Mouse (Mus musculus) common myeloid progenitor, adult 5-6 weeks (primary cell): Measurements from ENCODE around the gene Klk9. TPM values are rescaled to one million over a fixed set of nuclear protein-coding genes. Genes with fewer than 3 reads are reported as not detected.
A peak's percentile ranks its signal among the peaks of the same experiment; 100 is the strongest.

Experiments
- ATAC-seq: replicated peaks from 2 replicates; pipeline ENCODE4 v1.8.0; 2016; ENCODE audit warnings: low read depth, mild to moderate bottlenecking, moderate TSS enrichment, inconsistent platforms; ENCODE audit not compliant: poor library complexity, severe bottlenecking
- total RNA-seq: library from RNA; stranded (forward); fragments of 200-1000, 187-1606 nt; gene quantifications from 2 replicates; pipeline ENCODE4 v1.2.3, GENCODE M21; 2017

Gene Klk9
- total RNA-seq, 1 experiment from 2014 or later: not detected

GRCm38 (mm10) chr7:43788096-43788495 is 3.6 kb upstream of the Klk9 start:
- no peak for ATAC-seq

- no peak for ATAC-seq
Measured at GRCm38 (mm10) chr7:43789295-43789694, 2.4 kb upstream of the Klk9 start.

GRCm38 (mm10) chr7:43796355-43796754 is 4.7 kb downstream of the Klk9 start:
- no peak for ATAC-seq

DNA sequence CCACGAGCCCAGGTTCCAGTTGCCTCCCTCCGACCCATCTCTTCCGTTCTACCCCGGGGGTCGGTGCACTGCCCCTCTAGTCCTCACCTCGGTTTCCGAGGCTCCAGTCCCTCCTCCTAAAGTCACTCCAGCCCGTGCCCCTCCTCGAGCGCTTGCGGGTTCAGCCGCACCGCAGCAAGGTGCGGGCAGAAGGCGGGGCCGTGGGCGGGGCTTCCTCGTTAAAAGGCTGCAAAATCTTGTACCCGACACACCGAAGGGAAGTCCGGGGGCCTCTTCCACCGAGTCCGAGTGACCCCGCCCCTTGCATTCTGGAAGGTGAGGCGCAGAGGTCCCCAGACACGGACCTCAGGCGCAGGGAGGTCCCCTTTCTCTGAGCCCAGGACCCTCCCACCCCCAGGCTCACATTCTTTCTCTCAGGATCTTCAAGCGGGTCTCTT is 5.7 kb downstream of the Klk9 start, which contains the start of gene Klk8:
Gene Klk8, plus strand, starts transcription at position 245 of the 437 bp plus-strand sequence.
- ATAC-seq: peak; percentile 55

DNA sequence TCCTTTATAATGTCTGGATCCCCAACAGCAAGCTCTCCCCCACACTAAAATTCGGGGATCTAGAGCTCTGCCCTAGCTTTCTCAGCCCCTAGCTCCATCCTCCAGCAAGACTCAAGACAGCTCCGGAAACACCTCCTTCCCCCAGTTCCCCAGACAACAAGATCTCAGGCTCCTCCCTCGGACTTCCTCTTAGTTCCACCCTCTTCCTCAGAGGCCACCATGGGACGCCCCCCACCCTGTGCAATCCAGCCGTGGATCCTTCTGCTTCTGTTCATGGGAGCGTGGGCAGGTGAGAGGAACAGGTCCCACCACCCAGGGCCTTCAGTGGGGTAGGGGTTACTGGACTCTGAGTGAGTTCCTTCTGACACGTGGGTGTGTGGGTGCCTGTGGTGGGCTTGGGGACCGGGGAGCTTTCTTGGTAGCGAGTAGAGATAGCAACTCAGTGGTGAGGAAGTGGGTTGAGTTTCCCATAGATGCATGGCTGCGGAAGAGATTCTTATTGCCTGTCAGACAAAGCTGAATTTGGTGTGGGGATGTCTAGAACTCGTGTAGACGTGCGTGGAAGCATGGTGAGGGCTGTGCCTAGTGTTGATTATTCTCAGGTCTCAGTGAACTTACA is 6.3 kb downstream of the Klk9 start:
- ATAC-seq: peak; percentile 81

GRCm38 (mm10) chr7:43799876-43800275 is 8.2 kb downstream of the Klk9 start:
- no peak for ATAC-seq

GRCm38 (mm10) chr7:43810994-43811393 is 19.3 kb downstream of the Klk9 start, which contains the start of gene Klk7:
Gene Klk7, plus strand, starts transcription at chr7:43811294.
- ATAC-seq: no peak

DNA sequence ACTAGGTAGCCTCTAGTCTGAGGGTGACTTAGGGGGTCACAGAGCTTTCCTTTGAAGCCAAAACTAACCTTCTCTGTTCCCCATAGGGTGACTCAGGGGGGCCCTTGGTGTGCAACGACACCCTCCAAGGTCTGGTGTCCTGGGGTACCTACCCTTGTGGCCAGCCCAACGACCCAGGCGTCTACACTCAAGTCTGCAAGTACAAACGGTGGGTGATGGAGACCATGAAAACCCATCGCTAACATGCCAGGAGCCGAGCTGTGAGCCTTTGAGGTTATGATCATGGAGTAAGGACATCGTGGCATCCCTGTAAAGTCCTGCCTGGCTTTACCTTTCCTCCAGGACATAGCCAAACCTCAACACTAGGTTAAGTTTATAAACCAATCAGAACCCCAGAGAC is 23.5 kb downstream of the Klk9 start:
- no peak for ATAC-seq

DNA sequence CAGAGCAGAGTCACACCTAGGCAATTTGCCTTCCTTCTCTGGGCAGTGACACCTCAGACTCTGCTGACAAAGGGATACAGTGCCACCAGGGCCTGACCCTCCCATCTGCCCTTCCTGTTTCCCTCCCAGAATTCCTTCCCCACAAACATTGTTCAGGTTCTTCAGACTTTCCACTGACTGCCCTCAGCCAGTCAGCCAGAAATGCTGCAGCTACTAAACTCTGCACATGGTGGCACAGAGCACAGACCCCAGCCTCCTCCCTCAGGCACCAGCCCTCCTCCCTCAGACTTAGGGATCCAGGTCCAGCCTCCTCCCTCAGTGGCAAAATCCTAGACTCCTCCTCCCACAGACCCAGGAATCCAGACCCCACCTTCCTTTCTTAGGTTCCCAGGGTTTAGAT is 25.1 kb downstream of the Klk9 start:
- no peak for ATAC-seq

- ATAC-seq: no peak
Measured at GRCm38 (mm10) chr7:43821581-43821980, 29.9 kb downstream of the Klk9 start.

DNA sequence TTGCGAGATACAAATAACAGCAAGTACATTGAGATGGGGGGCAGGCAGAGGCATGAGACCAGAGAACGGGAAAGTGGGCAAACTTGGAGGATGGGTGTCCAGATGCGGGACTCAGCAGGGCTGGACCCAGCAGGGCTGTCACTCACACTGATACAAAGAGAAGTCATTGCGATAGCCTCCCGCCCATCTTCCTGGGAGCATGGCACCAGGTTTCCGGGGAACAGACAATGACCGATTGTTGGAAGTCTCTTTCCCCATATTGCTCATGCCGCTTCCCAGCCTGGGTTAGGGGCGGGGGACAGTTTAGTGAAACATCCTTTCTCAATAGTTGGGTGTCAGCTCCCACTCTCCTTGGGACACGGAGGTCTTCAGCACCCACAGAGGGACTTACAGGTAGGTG is 32.5 kb downstream of the Klk9 start, which contains the start of gene Klk6:
Gene Klk6, plus strand, starts transcription at position 301 of the 400 bp plus-strand sequence.
- no peak for ATAC-seq

GRCm38 (mm10) chr7:43826056-43826455 is 34.4 kb downstream of the Klk9 start:
- ATAC-seq: no peak

GRCm38 (mm10) chr7:43827706-43828105 is 36.0 kb downstream of the Klk9 start:
- ATAC-seq: no peak

GRCm38 (mm10) chr7:43829006-43829405 is 37.3 kb downstream of the Klk9 start:
- no peak for ATAC-seq

DNA sequence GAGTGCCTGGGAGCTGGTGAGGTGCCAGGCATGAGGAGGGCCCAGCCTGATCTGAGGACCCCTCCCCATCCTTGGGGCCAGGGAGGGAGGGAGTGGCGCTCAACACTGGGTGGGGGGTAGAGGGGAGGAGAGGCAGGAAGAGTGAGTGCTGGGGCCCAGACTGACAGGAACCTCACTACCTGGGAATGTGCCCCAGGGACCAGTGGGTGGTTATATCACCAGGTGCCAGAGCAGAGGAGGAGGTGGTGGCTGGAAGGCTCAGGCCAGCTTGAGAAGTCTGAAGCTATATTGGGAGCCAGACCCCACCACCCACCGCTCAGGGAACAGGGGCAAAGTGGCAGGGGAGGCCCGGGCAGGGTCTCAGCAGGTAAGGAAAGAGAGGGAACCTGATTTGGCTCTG is 50.0 kb downstream of the Klk9 start, which contains the start of gene Klk5:
Gene Klk5, plus strand, starts transcription at position 271 of the 400 bp plus-strand sequence.
- ATAC-seq: no peak

GRCm38 (mm10) chr7:43843801-43844200 is 52.1 kb downstream of the Klk9 start:
- ATAC-seq: no peak

Other genes with a start within 250 kb of the Klk9 start
- 3.9 and 5.8 TPM in 2 replicates for gene Cd33, start 247.5 kb upstream of the Klk9 start, total RNA-seq
- gene Zfp658, start 229.6 kb upstream of the Klk9 start, total RNA-seq: 1.4 and 1.5 TPM in 2 replicates
- 7.8 and 8.1 TPM in 2 replicates for gene Zfp719, start 212.3 kb upstream of the Klk9 start, total RNA-seq
- 0.09 TPM in 1 of 2 replicates, not detected in the other for gene Zfp819, start 184.7 kb upstream of the Klk9 start, total RNA-seq
- gene Ceacam18, start 157.2 kb upstream of the Klk9 start, total RNA-seq: not detected in 2 replicates
- gene Siglece, start 131.7 kb upstream of the Klk9 start, total RNA-seq: 0.64 and 0.82 TPM in 2 replicates
- 8.1 and 9.3 TPM in 2 replicates for gene Ctu1, start 119.9 kb upstream of the Klk9 start, total RNA-seq
- not detected in 2 replicates for gene Klk14, start 101.5 kb upstream of the Klk9 start, total RNA-seq
- gene Klk13, start 79.3 kb upstream of the Klk9 start, total RNA-seq: not detected in 2 replicates
- gene Klk12, start 23.0 kb upstream of the Klk9 start, total RNA-seq: not detected in 2 replicates
- gene Klk11, start 17.3 kb upstream of the Klk9 start, total RNA-seq: not detected in 2 replicates
- gene Klk10, start 10.9 kb upstream of the Klk9 start, total RNA-seq: not detected in 2 replicates
- 29.0 and 33.0 TPM in 2 replicates for gene Klk8, start 5.7 kb downstream of the Klk9 start, total RNA-seq
- gene Klk7, start 19.4 kb downstream of the Klk9 start, total RNA-seq: not detected in 2 replicates
- not detected in 2 replicates for gene Klk6, start 32.6 kb downstream of the Klk9 start, total RNA-seq
- not detected in 2 replicates for gene Klk5, start 50.1 kb downstream of the Klk9 start, total RNA-seq
- gene Klk4, start 89.3 kb downstream of the Klk9 start, total RNA-seq: not detected in 2 replicates
- not detected in 2 replicates for gene Klk15, start 141.8 kb downstream of the Klk9 start, total RNA-seq
- gene Klk1b8, start 158.8 kb downstream of the Klk9 start, total RNA-seq: not detected in 2 replicates
- not detected in 2 replicates for gene Klk1b1, start 174.9 kb downstream of the Klk9 start, total RNA-seq
- gene Klk1b9, start 184.2 kb downstream of the Klk9 start, total RNA-seq: not detected in 2 replicates
- not detected in 2 replicates for gene Klk1b11, start 204.0 kb downstream of the Klk9 start, total RNA-seq
- gene Klk1b26, start 220.3 kb downstream of the Klk9 start, total RNA-seq: not detected in 2 replicates